Mouse (Mus musculus) MEL (cell line): ENCODE measurements around the gene Pf4. TPM values are rescaled to one million over a fixed set of nuclear protein-coding genes. Genes with fewer than 3 reads are reported as not detected.

Experiments used
- DNase-seq: peaks from one replicate; pipeline ENCODE4 v3.0.0; 2011; ENCODE audit warnings: low read depth, low spot score
- H3K27ac ChIP-seq: 2 replicates; pipeline ENCODE4 v1.5.1; 2012; ENCODE audit warnings: low read depth, mild to moderate bottlenecking, control low read depth, low read length, moderate library complexity; ENCODE audit not compliant: control insufficient read depth
- H3K27me3 ChIP-seq, 2 experiments: fragments of 150-350 bp in 1 of 2; sonication (generic) in 1 of 2; 2 replicates each; pipeline ENCODE4 v1.6.1; 2012; ENCODE audit warnings: low read length in 2 of 2, mild to moderate bottlenecking in 2 of 2, improper control_type of control experiment in 1 of 2, moderate library complexity in 1 of 2; ENCODE audit not compliant: insufficient read depth in 2 of 2, control insufficient read depth in 1 of 2
- H3K36me3 ChIP-seq, 2 experiments: 2 replicates each; pipeline ENCODE4 v1.6.1; 2012 to 2014; ENCODE audit warnings: low read length in 2 of 2, improper control_type of control experiment in 1 of 2, inconsistent platforms in 1 of 2, mild to moderate bottlenecking in 1 of 2; ENCODE audit not compliant: insufficient read depth in 2 of 2, control insufficient read depth in 1 of 2
- H3K4me1 ChIP-seq, 2 experiments: fragments of 150-350 bp in 1 of 2; sonication (generic) in 1 of 2; 2 replicates each; pipeline ENCODE4 v1.6.1; 2012; ENCODE audit warnings: low read length in 2 of 2, improper control_type of control experiment in 1 of 2, mild to moderate bottlenecking in 1 of 2; ENCODE audit not compliant: insufficient read depth in 2 of 2, control insufficient read depth in 1 of 2
- H3K4me3 ChIP-seq, 2 experiments: fragments of 150-350 bp in 1 of 2; sonication (generic) in 1 of 2; 2 replicates each; pipeline ENCODE4 v1.5.1; 2012; ENCODE audit warnings: low read depth in 2 of 2, low read length in 2 of 2, mild to moderate bottlenecking in 2 of 2, moderate library complexity in 2 of 2, control low read depth in 1 of 2, improper control_type of control experiment in 1 of 2; ENCODE audit not compliant: control insufficient read depth in 1 of 2, insufficient read depth in 1 of 2
- H3K79me2 ChIP-seq: 2 replicates; pipeline ENCODE4 v1.6.1; 2012; ENCODE audit warnings: mild to moderate bottlenecking, low read length, moderate library complexity; ENCODE audit not compliant: control insufficient read depth, poor library complexity, insufficient read depth
- H3K9ac ChIP-seq: 2 replicates; pipeline ENCODE4 v1.6.1; 2012; ENCODE audit warnings: low read depth, mild to moderate bottlenecking, control low read depth, low read length, moderate library complexity; ENCODE audit not compliant: control insufficient read depth, poor library complexity, severe bottlenecking
- H3K9me3 ChIP-seq: fragments of 150-350 bp; sonication (generic); replicated peaks from 2 replicates; pipeline ENCODE4 v1.6.1; 2012; ENCODE audit warnings: mild to moderate bottlenecking, low read length, improper control_type of control experiment, moderate library complexity; ENCODE audit not compliant: insufficient read depth
- BHLHE40 ChIP-seq: IDR thresholded peaks from 2 replicates; pipeline ENCODE4 v1.6.1; 2012; ENCODE audit warnings: low read depth, mild to moderate bottlenecking, inconsistent platforms, low read length, improper control_type of control experiment, borderline replicate concordance
- EP300 ChIP-seq, 2 experiments: IDR thresholded peaks; 2 replicates each; pipeline ENCODE4 v1.6.1; 2011; ENCODE audit warnings: improper control_type of control experiment in 2 of 2, low read length in 2 of 2, low read depth in 1 of 2, mild to moderate bottlenecking in 1 of 2
- ETS1 ChIP-seq: IDR thresholded peaks from 2 replicates; pipeline ENCODE4 v1.6.1; 2012; ENCODE audit warnings: low read depth, mild to moderate bottlenecking, inconsistent platforms, low read length, improper control_type of control experiment, moderate library complexity
- GATA1 ChIP-seq: IDR thresholded peaks from 2 replicates; pipeline ENCODE4 v1.6.1; 2011; ENCODE audit warnings: low read depth, low read length, improper control_type of control experiment
- HCFC1 ChIP-seq: IDR thresholded peaks from 2 replicates; pipeline ENCODE4 v1.6.1; 2012; ENCODE audit warnings: low read depth, mild to moderate bottlenecking, inconsistent platforms, low read length, improper control_type of control experiment, moderate library complexity
- JUND ChIP-seq: IDR thresholded peaks from 2 replicates; pipeline ENCODE4 v1.6.1; 2011; ENCODE audit warnings: low read depth, mild to moderate bottlenecking, improper control_type of control experiment, low read length
- MAX ChIP-seq: IDR thresholded peaks from 2 replicates; pipeline ENCODE4 v1.6.1; 2011; ENCODE audit warnings: low read length, improper control_type of control experiment
- MEF2A ChIP-seq: IDR thresholded peaks from 2 replicates; pipeline ENCODE4 v1.6.1; 2014; ENCODE audit warnings: low read depth, mild to moderate bottlenecking, inconsistent platforms, low read length, improper control_type of control experiment; ENCODE audit not compliant: poor library complexity, insufficient replicate concordance, severe bottlenecking; ENCODE audit errors: extremely low read depth
- MYB ChIP-seq: IDR thresholded peaks from 2 replicates; pipeline ENCODE4 v1.6.1; 2011; ENCODE audit warnings: mild to moderate bottlenecking, low read depth, low read length, improper control_type of control experiment
- POLR2A ChIP-seq, 2 experiments: IDR thresholded peaks; 2 replicates each; pipeline ENCODE4 v1.6.1; 2011 to 2012; ENCODE audit warnings: low read length in 2 of 2, mild to moderate bottlenecking in 2 of 2, control low read depth in 1 of 2, improper control_type of control experiment in 1 of 2, low read depth in 1 of 2, moderate library complexity in 1 of 2; ENCODE audit not compliant: control insufficient read depth in 1 of 2, insufficient read depth in 1 of 2, poor library complexity in 1 of 2
- POLR2AphosphoS5 ChIP-seq: IDR thresholded peaks from 2 replicates; pipeline ENCODE4 v1.6.1; 2012; ENCODE audit warnings: low read depth, borderline replicate concordance, mild to moderate bottlenecking, inconsistent platforms, low read length, moderate library complexity, mixed read lengths
- RCOR1 ChIP-seq: IDR thresholded peaks from 2 replicates; pipeline ENCODE4 v1.6.1; 2012; ENCODE audit warnings: low read depth, mild to moderate bottlenecking, inconsistent platforms, low read length, improper control_type of control experiment
- TCF12 ChIP-seq: IDR thresholded peaks from 2 replicates; pipeline ENCODE4 v1.6.1; 2014; ENCODE audit warnings: low read depth, mild to moderate bottlenecking, inconsistent platforms, low read length, improper control_type of control experiment, moderate library complexity
- ZNF384 ChIP-seq: IDR thresholded peaks from 2 replicates; pipeline ENCODE4 v1.6.1; 2012; ENCODE audit warnings: low read depth, mild to moderate bottlenecking, inconsistent platforms, low read length, improper control_type of control experiment
- polyA plus RNA-seq, 2 experiments: library from polyadenylated mRNA; stranded (reverse) in 1 of 2; unstranded in 1 of 2; fragments of >175 nt in 1 of 2; fragments of >200 nt in 1 of 2; gene quantifications; 2 replicates each; pipeline versions ENCODE4 v1.2.1 to v1.2.4; 2012; ENCODE audit warnings: low replicate concordance in 2 of 2, low read depth in 1 of 2; ENCODE audit not compliant: insufficient read length in 2 of 2, insufficient read depth in 1 of 2, missing spikeins in 1 of 2
- total RNA-seq: library from RNA; depleted of rRNA; stranded (reverse); fragments of 300-350 nt; gene quantifications from 2 replicates; pipeline ENCODE4 v1.2.3, GENCODE M21; 2012

The Pf4 gene
- total and polyA plus RNA-seq, 3 experiments, result 283 to 393 TPM; not detected in 1

DNA sequence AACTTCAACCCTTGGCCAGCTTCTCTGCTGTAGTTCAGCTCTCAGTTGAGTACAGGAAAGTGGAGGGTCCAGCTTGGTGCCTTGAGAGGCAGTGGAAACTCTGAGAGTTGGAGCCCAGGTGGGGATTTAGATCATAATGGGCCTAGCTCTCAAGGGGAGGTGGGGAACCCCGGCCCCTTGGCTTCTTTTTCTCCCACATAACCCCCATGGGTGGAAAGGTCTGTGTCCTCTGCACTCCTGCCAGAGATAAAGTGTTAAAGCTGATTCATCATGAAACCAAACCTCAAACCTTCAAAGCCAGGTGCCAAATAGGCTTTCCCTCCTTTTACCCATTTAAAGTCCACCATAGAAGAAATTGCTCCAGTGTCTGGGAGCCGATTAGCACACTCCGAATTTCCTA is 10.4 kb upstream of the Pf4 start:
- H3K4me3 ChIP-seq, result no peak overlapping the region
- peaks cover 2 to 14% of the 10 kb centered on the region in 2 experiments for H3K4me1 ChIP-seq
- TF ChIP-seq POLR2A (IDR thresholded peaks at IDR 0.05; ENCODE audit: control insufficient read depth in 1 of 2, insufficient read depth in 1 of 2, low read depth in 1 of 2, low read length in 2 of 2, poor library complexity in 1 of 2) (no peak), MYB (no peak), JUND (no peak)
- peaks cover 0 to 15% of the 10 kb centered on the region in 2 experiments; a peak in 2 of 4 replicates for H3K36me3 ChIP-seq
- H3K9me3 ChIP-seq, result no peaks in the 10 kb centered on the region
- no peaks in the 10 kb centered on the region for H3K79me2 ChIP-seq
- H3K27me3 ChIP-seq, result no peaks in the 10 kb centered on the region
- DNase-seq, result no peak
- no peak overlapping the region for H3K9ac ChIP-seq
- H3K27ac ChIP-seq, result no peak overlapping the region

DNA sequence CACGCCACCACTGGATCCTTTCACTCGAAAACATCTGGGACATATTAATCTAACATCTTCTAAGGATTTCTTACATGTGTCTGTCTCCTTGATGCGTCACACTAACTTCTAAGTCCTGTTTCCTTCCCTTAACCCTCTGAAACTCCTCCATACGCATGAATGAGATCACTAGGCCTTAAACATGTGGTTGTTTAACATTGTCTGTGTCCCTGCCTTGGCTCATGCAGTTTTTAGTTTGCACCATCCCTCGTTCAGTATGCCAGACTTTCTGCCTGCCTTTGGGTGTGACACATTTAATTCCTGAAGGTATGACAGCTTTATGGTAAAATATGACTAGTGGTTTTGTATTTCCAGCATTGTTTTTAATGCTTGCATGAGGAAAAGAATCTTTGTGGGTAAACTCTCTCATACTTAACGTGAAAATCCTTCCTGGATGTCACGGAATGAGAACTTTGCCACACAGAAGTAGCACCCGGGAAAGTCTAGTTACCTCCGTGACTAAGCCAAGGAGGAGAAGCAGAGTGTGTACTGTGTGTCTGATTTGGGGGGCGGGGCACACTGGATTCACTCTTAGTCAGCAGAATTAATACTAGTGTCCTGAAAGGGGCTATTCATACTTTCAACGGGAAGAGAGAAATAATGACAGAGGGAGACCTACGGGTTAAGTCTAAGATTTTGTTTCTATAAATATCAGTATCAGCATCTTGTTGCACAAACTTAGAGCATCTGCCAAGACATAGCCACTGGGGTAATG is 8.1 kb upstream of the Pf4 start:
- Histone ChIP-seq H3K36me3 (peaks cover 0 to 10% of the 10 kb centered on the region in 2 experiments; a peak in 2 of 4 replicates), H3K4me1 (peaks cover 2 to 10% of the 10 kb centered on the region in 2 experiments), H3K4me3 (no peak overlapping the region), H3K27ac (no peak overlapping the region), H3K27me3 (no peaks in the 10 kb centered on the region), H3K9ac (no peak overlapping the region), H3K79me2 (no peaks in the 10 kb centered on the region), H3K9me3 (no peaks in the 10 kb centered on the region)
- no peak for DNase-seq
- no peak for TF ChIP-seq BHLHE40

DNA sequence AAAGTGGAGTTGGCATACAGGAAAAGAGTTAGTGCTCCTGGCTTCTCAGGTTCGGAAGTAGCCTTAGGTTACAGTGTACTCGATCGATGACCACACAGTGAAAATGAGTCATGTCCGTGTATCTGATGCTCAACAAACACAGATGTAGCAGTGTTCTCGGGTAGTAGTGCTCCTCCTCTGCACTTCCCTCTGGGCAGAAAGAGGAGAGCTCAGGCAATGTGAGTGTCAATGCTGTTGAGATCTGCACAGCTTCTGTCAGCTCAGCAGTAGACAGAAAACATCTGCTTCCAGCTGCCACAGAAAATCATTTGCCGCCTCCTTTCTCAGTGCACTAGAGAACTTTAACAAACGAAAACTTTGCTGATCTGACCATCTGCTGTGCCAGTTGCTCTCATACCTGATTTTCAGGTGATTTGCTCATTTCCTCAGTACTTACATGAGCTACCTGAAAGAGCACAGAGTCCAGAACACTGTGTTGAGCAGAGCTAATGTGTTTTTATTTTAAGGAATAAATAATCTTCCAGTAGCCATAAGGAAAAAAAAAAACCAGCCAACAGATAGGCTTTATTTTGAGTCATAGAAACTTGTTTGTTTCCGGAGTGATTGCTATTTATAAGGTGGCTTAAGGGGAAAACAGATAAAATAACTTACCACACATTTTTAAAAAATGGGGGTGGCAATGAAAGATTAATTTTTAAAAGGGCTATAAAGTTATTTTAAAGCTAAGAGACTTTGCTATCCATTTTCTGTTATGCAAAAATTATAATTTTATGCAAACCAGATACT is 6.2 kb upstream of the Pf4 start:
- DNase-seq, result peak; percentile 61
- no peaks in the 10 kb centered on the region for H3K79me2 ChIP-seq
- H3K36me3 ChIP-seq, result peaks cover 0 to 10% of the 10 kb centered on the region in 2 experiments; a peak in 2 of 4 replicates
- no peaks in the 10 kb centered on the region for H3K27me3 ChIP-seq
- H3K9ac ChIP-seq, result peak overlapping the region; percentile 0
- H3K4me3 ChIP-seq, result peak overlapping the region; percentile 10 to 38
- H3K27ac ChIP-seq, result peak overlapping the region; percentile 60
- peaks cover 2 to 10% of the 10 kb centered on the region in 2 experiments; a peak in 3 of 4 replicates for H3K4me1 ChIP-seq
- TF ChIP-seq GATA1 (peak; percentile 79), MEF2A (peak; percentile 91; the same call in 1 of the 2 replicates), TCF12 (peak; percentile 86), ETS1 (peak; percentile 86), MAX (no peak), EP300 (IDR thresholded peaks at IDR 0.05; ENCODE audit: low read depth in 1 of 2, low read length in 2 of 2) (peak; percentile 85 to 87), HCFC1 (0 out of 2 replicates have a peak, but pooled peaks have one; percentile 47), POLR2AphosphoS5 (no peak), RCOR1 (0 out of 2 replicates have a peak, but pooled peaks have one; percentile 12), ZNF384 (peak; percentile 82), JUND (no peak)
- TF ChIP-seq, all 39 proteins: peak for 8
- H3K9me3 ChIP-seq, result no peaks in the 10 kb centered on the region
